Mouse (Mus musculus): ENCODE data around the gene Slc44a2.

DNA sequence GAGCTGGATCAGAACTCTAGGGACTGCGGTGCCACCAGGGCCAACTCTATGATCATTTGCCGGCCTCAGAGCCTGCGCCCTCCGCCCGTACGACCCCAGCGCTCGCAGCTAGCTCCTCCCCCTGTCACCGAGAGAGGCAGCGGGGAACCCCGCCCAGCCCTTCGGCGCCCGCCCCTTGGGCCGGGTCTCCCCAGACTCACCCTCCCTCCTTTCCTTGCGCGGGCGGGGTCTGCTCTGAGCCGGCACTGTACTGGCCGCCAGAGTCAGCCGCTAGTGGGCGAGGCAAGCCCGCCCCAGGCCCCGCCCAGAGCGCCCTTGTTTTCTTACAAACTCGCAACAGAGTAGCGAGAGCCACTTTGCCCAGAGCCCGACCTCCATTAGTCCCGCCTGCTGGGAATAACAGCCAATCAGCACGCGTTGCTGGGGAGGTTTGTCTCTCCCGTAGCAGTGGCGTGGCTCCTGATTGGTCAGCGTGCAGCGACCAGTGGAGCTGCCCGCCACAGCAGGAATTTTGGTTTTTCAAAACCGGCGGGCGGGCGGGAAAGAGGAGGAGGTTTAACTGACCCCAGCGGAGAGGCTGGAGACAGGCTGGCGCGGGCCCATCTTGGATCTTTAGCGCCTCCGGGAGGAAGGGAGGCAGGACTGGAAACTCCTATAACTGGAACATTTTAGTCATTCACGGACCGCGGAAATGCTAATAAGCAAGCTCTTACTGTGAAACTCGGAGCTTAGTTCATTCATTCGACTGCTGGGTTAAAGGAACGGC is 29.3 kb upstream of the Slc44a2 start, which contains the start of gene Cdkn2d:
- TF ChIP-seq USF1 (IDR thresholded peaks at IDR 0.05; ENCODE audit: low read depth) (no peak), E2F4 (IDR thresholded peaks at IDR 0.05; ENCODE audit: insufficient read depth) (peak; percentile 90), POLR2A (IDR thresholded peaks at IDR 0.05; ENCODE audit: insufficient read length, low read depth) (peak; percentile 80), CEBPB (IDR thresholded peaks at IDR 0.05; ENCODE audit: insufficient read depth, poor library complexity, severe bottlenecking) (no peak)

Measured in myocyte (in vitro differentiated cells).